Mouse (Mus musculus) cerebellum, postnatal 36 days (tissue): Measurements from ENCODE around the gene Atp1a3.
A peak's percentile ranks its signal among the peaks of the same experiment; 100 is the strongest.
"Not testable (repeated sequence)": the region's sequence is repeated elsewhere in the genome, so short reads cannot be mapped to it uniquely, and the experiment has no call there.

Experiments used
- DNase-seq, 2 experiments: peaks; one replicate each; pipeline ENCODE4 v3.0.0; 2021 to 2022; ENCODE audit warnings: mixed read lengths in 2 of 2

Gene Atp1a3

GRCm38 (mm10) chr7:25005421-25006065, at the start of gene Atp1a3:
Atp1a3 (minus strand) TSS chr7:25005958.
- DNase-seq: peak; percentile 87 to 96

GRCm38 (mm10) chr7:25052587-25052986, 46.8 kb upstream of the Atp1a3 start:
- DNase-seq: no peak

GRCm38 (mm10) chr7:25049295-25049930, 43.7 kb upstream of the Atp1a3 start:
- no peak for DNase-seq

- DNase-seq: peak; percentile 35 to 49
These were observed 41.6 kb upstream of the Atp1a3 start for GRCm38 (mm10) chr7:25047363-25047762.

- not testable (repeated sequence) for DNase-seq
These were observed 38.8 kb upstream of the Atp1a3 start for GRCm38 (mm10) chr7:25044599-25044998.

GRCm38 (mm10) chr7:25041921-25042320, 36.2 kb upstream of the Atp1a3 start:
- DNase-seq: no peak

GRCm38 (mm10) chr7:25035916-25036315, 30.2 kb upstream of the Atp1a3 start:
- peak; percentile 86 to 92 for DNase-seq

GRCm38 (mm10) chr7:25034796-25035195, 29.0 kb upstream of the Atp1a3 start:
- no peak for DNase-seq

- no peak for DNase-seq
These were observed 25.8 kb upstream of the Atp1a3 start for GRCm38 (mm10) chr7:25031528-25031927.

GRCm38 (mm10) chr7:25030032-25030753, 24.4 kb upstream of the Atp1a3 start:
- peak; percentile 81 to 86 for DNase-seq

- DNase-seq: no peak
These were observed 20.7 kb upstream of the Atp1a3 start for GRCm38 (mm10) chr7:25026452-25026851.

- DNase-seq: peak; percentile 34 to 48
These were observed 20.2 kb upstream of the Atp1a3 start for GRCm38 (mm10) chr7:25025855-25026439.

- no peak for DNase-seq
These were observed 5.8 kb upstream of the Atp1a3 start for GRCm38 (mm10) chr7:25011592-25011991.

GRCm38 (mm10) chr7:25010090-25010913, 4.5 kb upstream of the Atp1a3 start:
- peak; percentile 84 to 87 for DNase-seq

GRCm38 (mm10) chr7:25009099-25009700, 3.4 kb upstream of the Atp1a3 start:
- DNase-seq: peak; percentile 58 to 64

GRCm38 (mm10) chr7:25008635-25009034, 2.9 kb upstream of the Atp1a3 start:
- DNase-seq: peak; percentile 62 to 69

GRCm38 (mm10) chr7:25007609-25008374, 2.0 kb upstream of the Atp1a3 start:
- peak; percentile 68 to 73 for DNase-seq

- peak in 1 of 2 experiments; percentile 17 for DNase-seq
These were observed 1.0 kb upstream of the Atp1a3 start for GRCm38 (mm10) chr7:25006586-25007364.

- no peak for DNase-seq
These were observed 413 bp upstream of the Atp1a3 start for GRCm38 (mm10) chr7:25006171-25006570.

- DNase-seq: peak; percentile 34 to 48
These were observed 952 bp downstream of the Atp1a3 start for GRCm38 (mm10) chr7:25004806-25005205.
